Mouse (Mus musculus) stomach, postnatal 0 days (tissue): ENCODE measurements around the gene Wdr74. TPM values are rescaled to one million over a fixed set of nuclear protein-coding genes. Genes with fewer than 3 reads are reported as not detected.
A peak's percentile ranks its signal among the peaks of the same experiment; 100 is the strongest.

ENCODE experiments used
- ATAC-seq: fragments of 200-750 bp; cut with Nextera tagmentation; 2 replicates; pipeline ENCODE4 v1.8.0; 2017; ENCODE audit not compliant: low FRiP score, low TSS enrichment
- DNase-seq: peaks from one replicate; pipeline ENCODE4 v3.0.0-alpha.2; 2016; ENCODE audit warnings: low spot score
- H3K27ac ChIP-seq: fragments of 300-500 bp; sonication (generic); replicated peaks from 2 replicates; pipeline ENCODE4 v1.5.1; 2014; ENCODE audit warnings: mild to moderate bottlenecking, control low read depth
- H3K27me3 ChIP-seq: fragments of 300-500 bp; sonication (generic); 2 replicates; pipeline ENCODE4 v1.6.1; 2014; ENCODE audit warnings: low read length; ENCODE audit not compliant: control insufficient read depth, insufficient read depth
- H3K36me3 ChIP-seq: fragments of 300-500 bp; sonication (generic); 2 replicates; pipeline ENCODE4 v1.6.1; 2014; ENCODE audit warnings: low read length, mixed read lengths; ENCODE audit not compliant: control insufficient read depth, insufficient read depth
- H3K4me1 ChIP-seq: fragments of 300-500 bp; sonication (generic); replicated peaks from 2 replicates; pipeline ENCODE4 v1.6.1; 2014; ENCODE audit warnings: antibody characterized with exemption; ENCODE audit not compliant: control insufficient read depth, insufficient read depth
- H3K4me2 ChIP-seq: fragments of 300-500 bp; sonication (generic); replicated peaks from 2 replicates; pipeline ENCODE4 v1.6.1; 2014; ENCODE audit warnings: low read depth, mild to moderate bottlenecking, control low read depth, moderate library complexity
- H3K4me3 ChIP-seq: fragments of 300-500 bp; sonication (generic); 2 replicates; pipeline ENCODE4 v1.5.1; 2014; ENCODE audit warnings: low read depth, low read length, control low read depth
- H3K9ac ChIP-seq: fragments of 300-500 bp; sonication (generic); 2 replicates; pipeline ENCODE4 v1.6.1; 2014; ENCODE audit warnings: mild to moderate bottlenecking, low read length, control low read depth, mixed read lengths
- H3K9me3 ChIP-seq: fragments of 300-500 bp; sonication (generic); 2 replicates; pipeline ENCODE4 v1.6.1; 2016; ENCODE audit warnings: low read length; ENCODE audit not compliant: control insufficient read depth
- CTCF ChIP-seq: IDR thresholded peaks from 2 replicates; pipeline ENCODE4 v1.5.1; 2016; ENCODE audit warnings: antibody characterized with exemption, low read depth, mild to moderate bottlenecking, moderate library complexity
- EP300 ChIP-seq: optimal IDR thresholded peaks from 2 replicates; pipeline ENCODE3; 2016; ENCODE audit warnings: antibody characterized with exemption
- WGBS: fragments of 180-500 bp; shearing (Covaris S2); extraction: QIAGEN DNeasy Blood & Tissue Kit; methylation state at CpG from one replicate; pipeline ENCODE4 v1.1.7; 2014; 5-methylcytosine and 5-hydroxymethylcytosine counted together
- polyA plus RNA-seq: library from polyadenylated mRNA; unstranded; fragments of >200 nt; fragmentation: Nextera tagmentation; extraction: Ambion mirVana; gene quantifications from 2 replicates; pipeline ENCODE4 v1.2.1, GENCODE M21; 2015

The Wdr74 gene
- polyA plus RNA-seq, 1 experiment from 2014 or later: 55.7 TPM

- Histone ChIP-seq H3K9me3 (no peaks in the 10 kb centered on the region), H3K4me2 (no peak overlapping the region), H3K27me3 (no peaks in the 10 kb centered on the region), H3K36me3 (peaks cover 6% of the 10 kb centered on the region; the same call in 1 of the 2 replicates), H3K4me1 (no peaks in the 10 kb centered on the region), H3K4me3 (no peak overlapping the region), H3K9ac (no peak overlapping the region), H3K27ac (no peak overlapping the region)
- no peak for DNase-seq
- WGBS: 41% methylated on average over 1 of the region's 1 CpGs
- TF ChIP-seq EP300: no peak
- TF ChIP-seq CTCF: no peak
- ATAC-seq: no peak
Measured at GRCm38 (mm10) chr19:8721378-8721777, 14.2 kb upstream of the Wdr74 start.

GRCm38 (mm10) chr19:8722021-8722420 is 13.6 kb upstream of the Wdr74 start:
- peak overlapping the region; percentile 66; the same call in 1 of the 2 replicates for H3K4me3 ChIP-seq
- peaks cover 6% of the 10 kb centered on the region; the same call in 1 of the 2 replicates for H3K36me3 ChIP-seq
- no peaks in the 10 kb centered on the region for H3K27me3 ChIP-seq
- no peaks in the 10 kb centered on the region for H3K4me1 ChIP-seq
- H3K4me2 ChIP-seq: peak overlapping the region; percentile 59
- TF ChIP-seq CTCF (no peak), EP300 (no peak)
- H3K9me3 ChIP-seq: no peaks in the 10 kb centered on the region
- DNase-seq (peak; percentile 11), ATAC-seq (no peak)
- no peak overlapping the region for H3K9ac ChIP-seq
- 31% methylated on average over 4 of the region's 4 CpGs for WGBS
- H3K27ac ChIP-seq: no peak overlapping the region

GRCm38 (mm10) chr19:8722559-8722906 is 13.1 kb upstream of the Wdr74 start:
- Histone ChIP-seq H3K4me2 (peak overlapping the region; percentile 59), H3K9ac (peak overlapping the region; percentile 79), H3K4me1 (no peaks in the 10 kb centered on the region), H3K36me3 (peaks cover 6% of the 10 kb centered on the region; the same call in 1 of the 2 replicates), H3K9me3 (no peaks in the 10 kb centered on the region), H3K4me3 (peak overlapping the region; percentile 66), H3K27ac (peak overlapping the region; percentile 98), H3K27me3 (no peaks in the 10 kb centered on the region)
- under 1% methylated on average over 5 of the region's 5 CpGs for WGBS
- no peak for DNase-seq
- TF ChIP-seq CTCF: no peak
- no peak for TF ChIP-seq EP300
- no peak for ATAC-seq

GRCm38 (mm10) chr19:8722907-8723573 is 12.6 kb upstream of the Wdr74 start, which contains the start of gene Slc3a2:
Slc3a2 (minus strand) TSS chr19:8723369.
- peak within 1 kb of the TSS; percentile 66 for H3K4me3 ChIP-seq
- H3K4me1 ChIP-seq: no peaks in the 10 kb centered on the region
- H3K9ac ChIP-seq: peak within 1 kb of the TSS; percentile 89
- ATAC-seq (peak; percentile 98), DNase-seq (peak; percentile 97)
- no peak for TF ChIP-seq EP300
- no peak for TF ChIP-seq CTCF
- peak within 1 kb of the TSS; percentile 59 for H3K4me2 ChIP-seq
- WGBS: under 1% methylated on average over 50 of the region's 50 CpGs
- H3K9me3 ChIP-seq: no peaks in the 10 kb centered on the region
- peak within 1 kb of the TSS; percentile 98 for H3K27ac ChIP-seq
- H3K27me3 ChIP-seq: no peaks in the 10 kb centered on the region
- H3K36me3 ChIP-seq: peaks cover 6% of the 10 kb centered on the region; the same call in 1 of the 2 replicates

DNA sequence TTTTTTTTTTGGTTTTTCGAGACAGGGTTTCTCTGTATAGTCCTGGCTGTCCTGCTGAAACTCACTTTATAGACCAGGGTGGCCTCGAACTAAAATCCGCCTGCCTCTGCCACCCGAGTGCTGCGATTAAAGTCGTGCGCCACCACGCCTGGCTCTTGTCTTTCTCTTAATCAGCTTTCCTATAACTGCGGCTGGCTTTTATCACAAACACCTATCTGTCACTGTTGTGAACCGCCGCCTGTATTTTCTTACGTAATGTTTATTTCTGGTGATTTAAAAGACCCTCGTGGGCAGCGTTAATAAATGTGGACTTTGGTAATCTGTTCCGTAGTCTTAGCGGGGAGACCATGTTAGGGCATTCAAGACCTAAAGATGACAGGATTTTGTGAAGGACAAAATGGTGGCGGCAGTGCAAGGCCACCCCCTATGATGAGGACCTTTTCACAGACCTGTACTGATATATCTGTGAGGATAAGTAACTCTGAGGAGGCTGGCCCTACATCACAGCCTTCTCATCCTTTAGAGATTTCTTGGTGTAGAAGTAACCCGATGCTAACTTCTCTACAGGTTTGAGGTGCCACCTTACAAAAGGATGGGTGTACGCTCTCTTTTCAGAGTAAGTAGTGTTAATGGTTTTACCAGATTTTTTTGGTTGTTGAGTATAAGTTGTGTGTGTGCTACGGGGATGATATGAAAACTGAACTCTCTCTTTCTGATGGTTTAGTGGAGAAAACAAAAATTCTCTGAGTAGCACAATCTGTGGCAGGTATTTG is 11.9 kb upstream of the Wdr74 start:
- TF ChIP-seq CTCF: no peak
- peak; percentile 80 for TF ChIP-seq EP300
- peaks cover 6% of the 10 kb centered on the region; the same call in 1 of the 2 replicates for H3K36me3 ChIP-seq
- H3K27me3 ChIP-seq: no peaks in the 10 kb centered on the region
- H3K27ac ChIP-seq: peak overlapping the region; percentile 85
- WGBS: under 1% methylated on average over 20 of the region's 20 CpGs
- H3K9me3 ChIP-seq: no peaks in the 10 kb centered on the region
- H3K4me1 ChIP-seq: no peaks in the 10 kb centered on the region
- DNase-seq (peak; percentile 31), ATAC-seq (no peak)
- peak overlapping the region; percentile 66 for H3K4me3 ChIP-seq
- H3K4me2 ChIP-seq: peak overlapping the region; percentile 54
- H3K9ac ChIP-seq: peak overlapping the region; percentile 89
